Mouse (Mus musculus) liver, embryonic 18 days (tissue): ENCODE data around the gene Rhox4d. TPM values are rescaled to one million over a fixed set of nuclear protein-coding genes. Genes with fewer than 3 reads are reported as not detected.

Experiments used
- polyA plus RNA-seq: library from polyadenylated mRNA; depleted of rRNA; stranded (reverse); fragments of >200 nt; gene quantifications from 2 replicates; pipeline ENCODE4 v1.2.3, GENCODE M21; 2012; rRNA removed

Rhox4d gene
- polyA plus RNA-seq: not detected in 2 replicates

GRCm38 (mm10) chrX:37514059-37514458, at the start of gene Rhox4d:
Gene Rhox4d (plus strand): TSS chrX:37514359.

DNA sequence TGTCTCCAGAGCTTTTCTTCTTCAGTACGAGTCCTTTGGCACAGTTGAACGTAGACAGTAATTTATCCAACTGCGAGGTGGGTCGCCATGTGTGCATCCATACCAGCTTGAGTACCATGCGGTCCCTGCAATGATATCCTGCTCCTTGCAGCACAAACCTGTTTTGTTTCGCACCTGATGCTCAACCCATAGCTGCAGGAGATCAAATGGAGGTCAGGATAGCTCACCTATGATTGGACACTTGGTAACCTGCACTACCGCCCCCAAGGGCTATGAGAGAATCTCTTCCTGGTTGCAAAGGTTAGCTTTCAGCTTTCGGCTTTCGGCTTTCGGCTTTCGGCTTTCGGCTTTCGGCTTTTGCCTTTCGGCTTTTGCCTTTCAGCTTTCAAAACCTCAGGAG, 34.1 kb upstream of the Rhox4d start, which contains the start of gene Rhox4c:
Gene Rhox4c (plus strand): TSS at position 301 of the 400 bp plus-strand sequence.

GRCm38 (mm10) chrX:37530152-37530551, 16.0 kb downstream of the Rhox4d start, which contains the start of gene Rhox2e:
Gene Rhox2e (plus strand): TSS chrX:37530452.

GRCm38 (mm10) chrX:37541719-37542118, 27.6 kb downstream of the Rhox4d start, which contains the start of gene Rhox3e:
Gene Rhox3e (plus strand): TSS chrX:37542019.

DNA sequence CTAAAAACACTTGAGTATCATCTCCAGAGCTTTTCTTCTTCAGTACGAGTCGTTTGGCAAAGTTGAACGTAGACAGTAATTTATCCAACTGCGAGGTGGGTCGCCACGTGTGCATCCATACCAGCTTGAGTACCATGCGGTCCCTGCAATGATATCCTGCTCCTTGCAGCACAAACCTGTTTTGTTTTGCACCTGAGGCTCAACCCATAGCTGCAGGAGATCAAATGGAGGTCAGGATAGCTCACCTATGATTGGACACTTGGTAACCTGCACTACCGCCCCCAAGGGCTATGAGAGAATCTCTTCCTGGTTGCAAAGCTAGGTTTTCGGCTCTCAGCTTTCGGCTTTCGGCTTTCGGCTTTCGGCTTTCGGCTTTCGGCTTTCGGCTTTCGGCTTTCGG, 43.0 kb downstream of the Rhox4d start, which contains the start of gene Rhox4e:
Gene Rhox4e (plus strand): TSS at position 301 of the 400 bp plus-strand sequence.

Other genes with a start within 250 kb of the Rhox4d start
- not detected in 2 replicates for gene Rhox4a, start 249.0 kb upstream of the Rhox4d start, polyA plus RNA-seq
- not detected in 2 replicates for gene Rhox3a2, start 134.3 kb upstream of the Rhox4d start, polyA plus RNA-seq
- not detected in 2 replicates for gene Rhox4a2, start 123.5 kb upstream of the Rhox4d start, polyA plus RNA-seq
- not detected in 2 replicates for gene Rhox2b, start 102.3 kb upstream of the Rhox4d start, polyA plus RNA-seq
- not detected in 2 replicates for gene Rhox4b, start 81.9 kb upstream of the Rhox4d start, polyA plus RNA-seq
- not detected in 2 replicates for gene Rhox2c, start 60.7 kb upstream of the Rhox4d start, polyA plus RNA-seq
- not detected in 2 replicates for gene Rhox3c, start 55.8 kb upstream of the Rhox4d start, polyA plus RNA-seq
- not detected in 2 replicates for gene Rhox4c, start 34.0 kb upstream of the Rhox4d start, polyA plus RNA-seq
- gene Rhox2d, start 20.9 kb upstream of the Rhox4d start, polyA plus RNA-seq: not detected in 2 replicates
- not detected in 2 replicates for gene Rhox2e, start 16.1 kb downstream of the Rhox4d start, polyA plus RNA-seq
- gene Rhox3e, start 27.7 kb downstream of the Rhox4d start, polyA plus RNA-seq: not detected in 2 replicates
- gene Rhox4e, start 43.1 kb downstream of the Rhox4d start, polyA plus RNA-seq: not detected in 2 replicates
- gene Rhox2f, start 57.0 kb downstream of the Rhox4d start, polyA plus RNA-seq: not detected in 2 replicates
- gene Rhox3f, start 66.6 kb downstream of the Rhox4d start, polyA plus RNA-seq: not detected in 2 replicates
- not detected in 2 replicates for gene Rhox4f, start 93.3 kb downstream of the Rhox4d start, polyA plus RNA-seq
- not detected in 2 replicates for gene Rhox3g, start 114.3 kb downstream of the Rhox4d start, polyA plus RNA-seq
- not detected in 2 replicates for gene Rhox2g, start 129.1 kb downstream of the Rhox4d start, polyA plus RNA-seq
- not detected in 2 replicates for gene Rhox4g, start 137.0 kb downstream of the Rhox4d start, polyA plus RNA-seq
- not detected in 2 replicates for gene Rhox3h, start 154.4 kb downstream of the Rhox4d start, polyA plus RNA-seq
- gene Rhox2h, start 158.9 kb downstream of the Rhox4d start, polyA plus RNA-seq: not detected in 2 replicates